Mouse (Mus musculus): ENCODE data around the gene Nudt1.

GRCm38 (mm10) chr5:140383559-140383958, 62.1 kb downstream of the Nudt1 start:
- no peak for TF ChIP-seq CTCF (conservative IDR thresholded peaks at IDR 0.05 in 1 of 2, IDR thresholded peaks at IDR 0.05 in 1 of 2; ENCODE audit: low read depth in 2 of 2, low read length in 2 of 2)
- no peak for TF ChIP-seq CHD2 (IDR thresholded peaks at IDR 0.05; ENCODE audit: low read length)
- TF ChIP-seq MEF2A (IDR thresholded peaks at IDR 0.05; ENCODE audit: borderline replicate concordance, low read depth, low read length), result no peak
- TF ChIP-seq POLR2A (IDR thresholded peaks at IDR 0.05; ENCODE audit: low read depth, low read length), result no peak
- TF ChIP-seq POLR2AphosphoS2 (IDR thresholded peaks at IDR 0.05; ENCODE audit: low read depth, low read length), result no peak
- no peak for TF ChIP-seq MAX (IDR thresholded peaks at IDR 0.05; ENCODE audit: low read length)
- TF ChIP-seq JUN (IDR thresholded peaks at IDR 0.05; ENCODE audit: insufficient read depth, low read depth, low read length), result no peak

All from CH12.LX (cell line).